Mouse (Mus musculus) lung, postnatal 0 days (tissue): ENCODE results near the gene Ndufs4.

Source experiments
- CTCF ChIP-seq: IDR thresholded peaks from 2 replicates; pipeline ENCODE4 v1.5.1; 2016; ENCODE audit warnings: antibody characterized with exemption, mild to moderate bottlenecking
- EP300 ChIP-seq: IDR thresholded peaks from 2 replicates; pipeline ENCODE4 v1.6.1; 2016; ENCODE audit warnings: antibody characterized with exemption, mild to moderate bottlenecking, control low read depth

- TF ChIP-seq CTCF (no peak), EP300 (no peak)
Measured at GRCm38 (mm10) chr13:114351321-114351946, 36.6 kb downstream of the Ndufs4 start.
